Mouse (Mus musculus): Measurements from ENCODE around the gene 2410131K14Rik.

2410131K14Rik gene

DNA sequence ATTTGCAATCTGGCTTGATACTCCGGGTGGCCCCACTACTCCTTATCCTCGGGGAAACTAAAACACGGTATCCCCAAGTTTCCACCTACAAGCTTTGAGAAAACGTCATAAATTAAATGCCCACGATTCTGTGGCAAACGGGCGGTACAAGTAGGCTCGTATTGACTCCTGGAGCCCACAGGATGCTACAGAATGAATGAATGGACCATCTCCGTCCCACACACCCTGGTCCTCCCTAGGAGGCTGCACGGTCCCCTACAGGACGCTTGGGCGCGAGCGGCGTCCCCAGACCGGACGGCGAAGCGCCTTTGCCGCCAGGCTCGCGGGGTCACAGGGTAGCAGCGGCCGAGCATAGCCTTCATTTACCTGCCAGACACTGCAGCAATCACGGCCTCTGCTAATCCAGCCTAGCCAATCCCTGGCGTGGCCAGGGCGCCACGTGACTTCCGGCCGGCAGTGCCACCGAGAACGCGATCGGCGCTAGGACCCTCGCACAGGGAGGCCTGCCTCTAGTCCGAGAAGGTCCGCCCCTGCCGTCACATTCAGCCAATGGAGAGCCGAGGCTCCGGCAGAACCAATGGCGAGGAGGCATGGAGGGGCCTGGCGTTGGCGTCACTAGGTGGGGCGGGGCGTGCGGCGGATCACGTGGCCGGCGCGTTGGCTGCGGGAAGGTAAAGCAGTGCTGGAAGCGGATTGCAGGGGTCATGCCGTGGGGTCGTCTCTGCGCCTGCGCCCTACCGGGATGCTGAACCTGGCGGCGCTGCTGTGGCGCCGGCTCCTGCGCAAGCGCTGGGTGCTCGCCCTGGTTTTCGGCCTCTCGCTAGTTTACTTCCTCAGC, at the start of gene 2410131K14Rik, which contains the start of gene Rnft2:
2410131K14Rik (plus strand) TSS at position 622 of the 838 bp plus-strand sequence.
Rnft2 (minus strand) TSS at position 511 of the 838 bp plus-strand sequence.
- peak; percentile 99 to 100 for DNase-seq

DNA sequence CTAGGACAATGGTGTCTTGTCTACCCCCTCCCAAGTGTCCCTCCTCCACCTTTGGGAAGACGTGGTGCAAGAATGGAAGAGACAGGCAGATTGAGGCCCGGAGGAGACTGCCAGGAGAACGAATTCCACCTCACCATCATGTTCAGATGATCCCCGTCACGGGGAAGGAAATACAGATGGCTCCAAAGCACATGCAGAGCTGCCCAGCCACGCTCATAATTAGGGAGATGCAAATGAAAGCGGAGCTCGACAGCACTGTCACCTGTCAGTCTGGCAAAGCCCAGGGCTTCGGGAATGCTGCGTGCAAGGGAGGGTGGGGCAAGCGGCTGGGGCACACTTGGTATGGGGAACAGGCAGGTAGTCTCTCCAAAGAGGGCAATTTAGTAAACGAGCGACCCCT, 47.6 kb upstream of the 2410131K14Rik start:
- DNase-seq, result no peak

- no peak for DNase-seq
These were observed 45.4 kb upstream of the 2410131K14Rik start for GRCm38 (mm10) chr5:118199670-118200069.

DNA sequence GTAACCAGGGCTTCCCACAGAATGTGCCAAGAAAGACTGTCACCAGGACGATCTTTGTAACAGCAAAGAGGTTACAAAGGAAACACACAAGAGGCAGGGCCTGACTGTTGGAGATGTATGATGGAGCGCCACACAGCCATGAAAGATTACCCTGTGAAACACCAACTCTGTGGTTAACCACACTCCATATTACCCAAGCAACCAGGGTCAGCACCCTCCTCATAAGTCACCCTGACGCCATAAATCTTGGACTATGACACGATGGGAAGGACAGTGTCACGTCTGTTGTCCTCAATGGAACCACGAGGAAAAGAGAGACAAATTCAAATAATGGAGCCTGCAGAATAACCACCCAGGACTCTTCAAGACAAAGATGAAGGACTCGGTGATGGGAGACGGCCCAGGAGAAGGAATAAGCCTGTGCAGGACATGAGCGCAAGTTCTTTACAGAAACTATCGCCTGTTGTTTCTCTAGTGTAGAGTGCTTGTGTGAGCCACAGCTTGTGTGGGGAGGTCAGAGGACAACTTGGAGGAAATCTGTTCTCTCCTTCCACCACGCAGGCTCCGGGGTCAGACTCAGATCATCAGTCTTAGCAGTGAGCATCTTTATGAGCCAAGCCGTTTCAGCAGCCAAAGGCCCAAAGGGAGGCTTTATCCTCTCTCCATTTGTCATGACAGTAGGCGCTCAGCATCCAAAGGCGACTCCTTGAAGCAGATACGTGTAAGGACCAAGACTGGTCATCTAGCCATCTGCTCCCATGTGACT, 40.2 kb upstream of the 2410131K14Rik start:
- no peak for DNase-seq

DNA sequence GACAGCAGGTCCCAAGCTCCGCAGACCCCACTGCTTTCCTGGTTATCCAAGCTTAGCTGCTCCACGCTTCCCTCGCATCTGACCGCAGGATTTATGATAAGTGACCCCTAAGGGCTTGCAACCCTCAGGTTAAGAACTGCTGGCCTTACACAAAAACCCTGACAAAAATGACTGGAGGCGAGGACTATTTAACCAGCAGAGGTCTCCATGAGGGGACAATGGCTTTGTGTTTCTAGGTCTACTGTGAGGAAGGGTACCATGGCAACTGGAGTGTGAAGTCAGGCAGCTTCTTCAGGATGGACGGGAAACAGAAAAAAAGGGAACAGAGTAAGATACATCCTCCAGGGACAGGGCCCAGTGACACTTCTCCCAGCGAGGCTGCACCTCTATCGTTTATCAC, 39.2 kb upstream of the 2410131K14Rik start:
- DNase-seq, result no peak

DNA sequence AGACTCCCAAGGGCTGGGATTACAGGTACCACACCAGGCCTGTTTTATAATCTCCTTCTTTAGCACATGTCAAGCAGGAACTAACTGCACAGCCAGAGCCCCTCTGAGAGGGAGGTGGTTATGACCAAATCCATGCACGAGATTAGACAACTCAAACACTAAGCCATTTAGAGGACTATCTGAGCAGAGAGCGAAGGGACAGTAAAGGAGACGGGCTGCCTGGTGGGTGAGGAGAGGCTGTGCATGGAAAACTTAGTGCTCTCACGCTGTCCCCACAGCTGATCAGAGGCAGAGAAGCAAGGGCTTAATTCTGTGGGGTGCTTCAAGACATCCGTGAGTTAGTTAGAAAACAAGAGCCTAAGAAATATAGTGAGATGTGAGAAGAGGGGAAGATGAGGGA, 31.0 kb upstream of the 2410131K14Rik start:
- DNase-seq, result no peak

DNA sequence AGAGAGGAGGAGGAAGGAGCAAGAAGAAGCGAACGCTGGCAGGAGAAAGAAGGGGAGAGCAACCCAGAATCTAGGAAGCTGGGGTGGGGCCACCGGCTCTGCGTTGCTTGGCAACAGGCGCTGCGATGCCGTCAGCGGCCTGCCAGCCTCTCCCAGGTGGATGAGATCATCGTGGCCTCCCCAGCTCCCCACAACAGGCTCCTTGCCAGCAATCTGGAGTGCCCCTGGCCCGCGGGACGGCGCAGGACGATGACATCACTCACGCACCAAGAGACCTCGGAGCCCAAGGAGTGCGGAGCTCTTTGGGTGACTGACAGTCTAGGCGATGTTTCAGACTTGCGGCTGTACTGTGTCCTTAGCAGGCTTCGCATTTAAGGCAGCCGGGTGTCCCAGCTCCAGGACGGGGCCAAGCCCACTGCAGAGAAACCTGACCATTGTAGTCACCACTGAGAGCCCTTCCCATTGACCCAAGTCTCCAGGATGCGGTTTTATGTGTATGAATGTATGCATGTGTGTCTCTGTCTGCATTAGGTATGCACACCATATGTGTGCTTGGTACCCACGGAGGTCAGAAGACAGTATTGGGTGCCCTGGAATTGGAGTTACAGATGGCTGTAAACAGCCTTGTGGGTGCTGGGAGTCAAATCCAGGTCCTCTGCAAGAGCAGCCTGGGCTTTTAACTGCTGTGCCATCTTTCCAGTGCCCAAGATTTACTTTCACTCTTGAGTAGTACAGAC, 30.4 kb upstream of the 2410131K14Rik start:
- DNase-seq, result peak; percentile 93 to 94

DNA sequence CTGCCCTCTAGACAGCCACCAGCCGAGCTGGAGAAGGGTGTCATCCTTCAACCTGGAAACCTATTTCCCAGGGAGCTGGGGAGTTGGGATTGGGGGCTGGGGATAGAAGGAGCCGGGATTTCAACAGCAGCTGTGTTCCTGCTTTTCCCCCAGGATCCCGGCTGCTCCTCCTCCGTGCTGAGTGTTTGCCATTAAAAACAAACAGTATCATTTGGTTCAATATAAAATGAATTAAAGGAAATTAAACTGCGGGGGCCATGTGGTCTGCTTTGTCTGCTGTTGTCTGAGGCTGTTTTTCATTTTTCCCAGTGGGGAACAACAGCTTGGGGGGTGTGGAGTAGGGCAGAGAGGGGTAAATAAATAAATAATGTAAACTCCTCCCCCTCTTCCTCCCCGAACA, 27.6 kb upstream of the 2410131K14Rik start:
- no peak for DNase-seq

DNA sequence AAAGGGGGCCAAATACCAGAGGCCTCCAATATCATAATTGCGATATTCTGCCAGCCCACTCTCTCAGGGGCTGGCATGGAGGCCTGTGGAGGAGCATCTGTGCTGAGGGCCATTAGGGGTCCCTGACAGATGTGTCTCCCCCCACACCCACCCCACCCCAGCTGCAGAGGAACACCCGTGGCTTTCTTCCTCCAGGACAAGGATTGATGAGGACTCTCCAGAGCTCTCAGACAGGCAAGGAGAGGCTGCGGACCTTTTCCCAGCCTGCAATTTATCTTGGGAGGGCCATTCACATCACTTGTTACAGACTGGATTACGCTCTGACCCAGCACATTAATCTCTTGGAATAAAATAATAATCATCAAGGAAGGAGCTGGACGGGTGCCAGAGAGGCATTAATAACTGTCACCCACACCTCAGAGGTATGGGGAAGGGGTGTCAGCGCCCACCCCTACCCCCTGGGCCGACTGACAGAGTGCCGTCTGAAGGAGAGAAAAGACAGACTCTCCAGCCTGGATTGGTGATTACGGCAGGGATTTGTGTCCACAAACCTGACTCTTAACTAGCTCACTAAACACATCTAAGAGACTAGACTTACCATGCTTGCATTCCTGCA, 21.8 kb upstream of the 2410131K14Rik start:
- DNase-seq, result no peak

DNA sequence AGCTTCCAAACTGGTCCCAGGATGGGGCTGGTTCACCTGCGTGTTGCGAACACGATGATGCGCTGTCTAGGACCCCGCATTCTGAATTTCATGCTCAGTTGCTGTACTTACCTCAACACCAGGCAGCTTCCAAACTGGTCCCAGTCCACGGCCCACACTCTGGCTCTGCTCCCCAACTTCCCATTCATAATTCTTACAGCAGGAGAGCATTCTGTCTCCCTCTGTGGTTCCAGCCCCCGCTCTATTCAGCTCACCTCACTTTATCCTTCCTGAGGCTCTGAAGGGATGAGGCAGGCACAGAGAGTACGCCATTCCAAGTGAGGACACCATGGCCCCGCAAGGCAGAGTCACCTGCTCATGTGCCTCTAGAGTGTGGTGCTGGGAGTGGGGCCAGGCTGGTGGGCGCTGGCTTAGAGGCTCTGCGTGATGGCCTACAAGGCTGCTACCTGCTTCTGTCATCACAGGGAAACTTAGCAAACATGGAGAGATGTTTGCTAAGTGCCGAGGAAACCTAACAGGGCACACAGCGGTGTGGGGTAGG, 14.9 kb upstream of the 2410131K14Rik start:
- no peak for DNase-seq

GRCm38 (mm10) chr5:118236891-118237290, 8.1 kb upstream of the 2410131K14Rik start:
- DNase-seq, result peak; percentile 79 to 81

GRCm38 (mm10) chr5:118239671-118240070, 5.4 kb upstream of the 2410131K14Rik start:
- no peak for DNase-seq

DNA sequence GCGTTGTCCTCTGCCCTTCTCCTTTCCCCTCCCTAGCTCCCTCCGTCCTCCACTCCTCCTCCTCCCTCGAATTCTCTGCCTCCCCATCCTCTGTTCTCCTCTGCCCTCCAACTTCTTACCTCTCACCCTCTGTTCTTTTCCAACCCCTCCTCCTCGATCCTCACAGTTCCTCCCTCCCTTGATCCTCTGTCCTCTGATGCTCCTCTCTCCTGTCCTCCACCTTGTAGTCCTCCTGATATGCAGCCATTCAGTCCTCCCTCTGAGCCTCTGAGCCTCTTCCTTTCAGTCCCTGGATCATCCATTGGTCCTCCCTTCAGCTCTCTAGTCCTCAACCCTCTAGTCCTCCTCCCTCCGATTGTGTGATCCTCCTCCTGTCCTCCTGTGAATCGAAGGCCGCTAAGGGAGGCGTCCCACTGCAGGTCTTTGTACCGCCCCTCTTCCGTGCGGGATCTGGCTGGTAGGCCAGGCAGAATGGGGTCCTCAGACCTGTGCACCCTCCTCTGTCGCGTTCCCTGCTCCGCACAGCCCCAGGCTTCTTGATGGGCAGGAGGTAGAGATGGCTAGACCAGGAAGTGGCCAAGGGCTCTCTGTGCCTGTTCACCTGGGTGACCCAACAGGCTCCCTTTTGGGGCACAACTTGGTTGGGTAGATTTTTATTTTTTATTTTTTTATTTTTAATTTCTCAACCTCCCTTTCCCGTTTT, 730 bp downstream of the 2410131K14Rik start:
- peak; percentile 40 to 46 for DNase-seq

- DNase-seq, result no peak
These were observed 2.4 kb downstream of the 2410131K14Rik start for GRCm38 (mm10) chr5:118247378-118247777.

GRCm38 (mm10) chr5:118250987-118251386, 6.0 kb downstream of the 2410131K14Rik start:
- no peak for DNase-seq

DNA sequence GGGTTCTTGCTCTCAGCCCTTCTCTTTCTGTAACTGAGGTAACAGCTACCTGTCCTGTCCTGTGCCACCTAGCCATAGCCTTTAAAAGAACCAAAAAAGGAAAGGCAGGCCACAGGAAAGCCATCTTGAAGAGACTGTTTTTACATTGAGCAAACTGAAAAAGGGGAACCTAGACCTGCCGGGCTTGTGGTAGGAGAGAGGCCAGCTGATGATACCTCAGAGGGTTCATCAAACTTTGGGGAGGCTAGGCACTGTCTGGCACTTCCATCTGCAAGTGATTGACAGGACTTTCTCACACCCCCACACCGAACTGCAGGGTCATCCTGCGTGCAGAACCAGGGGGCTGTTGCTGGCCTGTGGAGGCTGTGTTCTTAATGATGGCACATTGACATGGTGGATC, 8.5 kb downstream of the 2410131K14Rik start:
- DNase-seq, result no peak

DNA sequence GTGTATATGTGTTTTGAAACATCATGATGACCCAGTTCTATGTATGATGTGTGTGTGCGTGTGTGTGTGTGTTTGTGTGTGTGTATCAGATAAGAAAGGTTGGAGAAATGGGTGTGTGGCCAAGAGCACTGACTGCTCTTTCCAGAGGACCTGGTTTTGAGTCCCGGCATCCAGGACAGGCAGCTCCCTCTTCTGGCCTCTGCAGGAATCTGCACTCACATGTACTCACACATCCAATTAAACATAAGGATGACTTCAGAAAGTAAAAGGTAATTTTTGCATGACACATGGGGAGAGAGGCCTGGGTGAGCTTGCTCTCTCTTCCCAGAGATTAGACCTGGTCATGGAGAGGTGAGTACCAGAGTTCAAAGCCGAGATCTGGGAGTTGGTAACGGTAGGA, 12.0 kb downstream of the 2410131K14Rik start:
- DNase-seq, result no peak

DNA sequence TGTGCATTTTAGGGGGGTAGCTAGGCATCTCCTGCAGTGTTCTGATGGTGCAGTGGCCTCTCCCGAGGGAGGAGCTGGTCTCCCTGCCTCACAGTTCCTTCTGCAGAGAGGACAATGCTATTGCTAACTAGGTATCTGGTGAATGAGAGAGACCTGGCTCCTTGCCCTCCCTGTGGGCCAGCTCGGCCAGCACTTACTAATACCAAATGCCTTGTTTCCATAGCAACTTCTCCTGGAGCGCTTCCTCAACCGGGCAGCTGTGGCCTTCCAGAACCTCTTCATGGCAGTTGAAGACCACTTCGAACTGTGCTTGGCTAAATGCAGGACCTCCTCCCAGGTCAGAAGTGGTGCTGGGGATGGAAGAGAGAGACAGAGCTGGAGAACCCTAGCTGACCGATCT, 14.1 kb downstream of the 2410131K14Rik start:
- peak; percentile 69 to 70 for DNase-seq

DNA sequence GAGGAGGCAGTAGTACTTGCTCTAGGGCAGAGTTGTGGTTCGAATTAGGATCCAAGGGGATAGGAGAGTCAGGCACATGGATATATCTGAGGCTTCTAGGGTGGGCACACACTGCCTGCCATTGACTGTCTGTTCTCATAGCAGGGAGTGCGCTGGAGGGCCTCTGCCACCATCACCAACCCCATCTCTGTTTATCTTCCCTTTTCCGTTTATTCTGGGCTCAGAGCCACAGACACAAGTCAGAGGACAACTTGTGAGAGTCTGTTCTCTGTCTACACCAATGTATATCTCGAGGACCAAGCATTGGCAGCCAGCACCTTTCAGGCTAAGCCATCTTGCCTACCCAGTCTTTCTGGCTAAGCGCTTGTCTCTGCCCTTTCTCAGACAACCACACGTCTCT, 14.6 kb downstream of the 2410131K14Rik start:
- no peak for DNase-seq

DNA sequence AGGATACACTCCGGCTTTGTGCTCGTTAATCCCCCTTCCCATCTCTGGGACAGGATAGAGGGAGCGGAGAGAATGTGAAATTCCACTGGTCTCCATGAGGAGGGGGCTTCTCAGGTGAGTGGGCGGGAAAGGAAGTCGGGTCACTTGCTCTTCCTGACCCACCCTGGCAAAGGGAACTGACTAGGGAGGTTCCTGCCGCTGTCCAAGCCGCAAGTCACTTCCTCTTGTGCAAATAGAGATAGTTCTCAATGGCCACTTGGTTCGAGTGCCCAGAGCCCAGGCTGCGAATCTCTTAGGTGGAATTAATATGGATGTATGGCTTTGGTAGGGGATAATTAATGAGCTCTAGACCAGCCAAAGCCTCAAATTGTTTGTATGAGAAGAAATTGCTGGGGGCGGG, 15.0 kb downstream of the 2410131K14Rik start:
- DNase-seq, result no peak

DNA sequence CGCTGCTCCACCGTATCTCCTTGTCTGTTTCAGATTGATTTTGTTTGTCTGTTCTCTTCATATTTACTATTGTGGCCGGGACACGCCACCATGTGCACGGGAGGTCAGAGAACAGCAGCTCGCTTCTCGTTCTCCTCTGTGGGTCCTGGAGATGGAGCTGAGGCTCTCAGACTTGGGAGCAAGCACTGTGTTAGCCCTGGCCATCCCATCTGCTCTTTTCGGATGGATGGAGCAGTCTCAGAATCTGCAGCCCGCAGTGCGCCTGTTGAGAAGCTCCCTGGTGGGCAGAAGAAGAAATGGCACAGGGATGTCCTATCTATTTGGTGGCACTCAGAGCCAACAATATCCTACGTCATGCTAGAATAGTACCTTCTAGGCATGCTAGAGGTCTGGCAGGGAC, 15.6 kb downstream of the 2410131K14Rik start:
- peak; percentile 47 to 65 for DNase-seq

- no peak for DNase-seq
These were observed 16.2 kb downstream of the 2410131K14Rik start for GRCm38 (mm10) chr5:118261181-118261580.

All from cerebellum, adult 18-20 months (tissue).